16 mouse cellular contexts compared by ENCODE assay signal in genomic region chr16:10802420-10802819, GRCm38 (mm10). TPM values are rescaled to one million over a fixed set of nuclear protein-coding genes. Genes with fewer than 3 reads are reported as not detected.
DNase-seq lines count a peak whose midpoint lies in the region; ATAC-seq and TF ChIP-seq lines count a peak whose summit lies in the region.
"Not testable (repeated sequence)": the region's sequence is repeated elsewhere in the genome, so short reads cannot be mapped to it uniquely, and the experiment has no call there.
"Had no signal": no experiment of that assay in that cellular context is flagged by ENCODE, and none has a peak within 500 bp of the region (broad histone marks: within the 10 kb centered on the region; RNA-seq: fewer than 3 reads in every experiment).

No protein-coding gene starts in this region.

- not testable (repeated sequence) for TF ChIP-seq CTCF in intestine, postnatal 0 days (IDR thresholded peaks at IDR 0.05; ENCODE audit: low read depth); stomach, postnatal 0 days (IDR thresholded peaks at IDR 0.05; ENCODE audit: low read depth)

- not testable (repeated sequence) for H3K4me3 ChIP-seq in intestine, embryonic 14.5 days (ENCODE audit: low read depth, low read length); intestine, postnatal 0 days (ENCODE audit: low read depth, low read length); stomach, embryonic 14.5 days (ENCODE audit: low read depth, low read length); stomach, postnatal 0 days (ENCODE audit: low read depth, low read length)

- H3K27me3 ChIP-seq in intestine, embryonic 14.5 days (replicated peaks; ENCODE audit: control insufficient read depth, insufficient read depth, low read length); intestine, postnatal 0 days (replicated peaks; ENCODE audit: control insufficient read depth, insufficient read depth, low read length); stomach, embryonic 14.5 days (ENCODE audit: control insufficient read depth, insufficient read depth, low read length); stomach, postnatal 0 days (ENCODE audit: control insufficient read depth, insufficient read depth, low read length): not testable (repeated sequence)

- not testable (repeated sequence) for H3K9me3 ChIP-seq in intestine, embryonic 14.5 days (ENCODE audit: control insufficient read depth, low read length); intestine, postnatal 0 days (ENCODE audit: control insufficient read depth); stomach, embryonic 14.5 days (ENCODE audit: control insufficient read depth, low read depth, low read length); stomach, postnatal 0 days (ENCODE audit: control insufficient read depth, low read length)

- not testable (repeated sequence) for TF ChIP-seq EP300 in stomach, postnatal 0 days (optimal IDR thresholded peaks at IDR 0.05)

- H3K9ac ChIP-seq in intestine, embryonic 14.5 days (ENCODE audit: low read length); intestine, postnatal 0 days (ENCODE audit: low read depth, low read length); stomach, embryonic 14.5 days (replicated peaks; ENCODE audit: low read depth, low read length); stomach, postnatal 0 days (ENCODE audit: low read length): not testable (repeated sequence)

- H3K4me2 ChIP-seq in intestine, embryonic 14.5 days (ENCODE audit: low read length); intestine, postnatal 0 days (replicated peaks; ENCODE audit: low read depth); stomach, embryonic 14.5 days (replicated peaks; ENCODE audit: low read depth, low read length); stomach, postnatal 0 days (replicated peaks; ENCODE audit: low read depth): not testable (repeated sequence)

- DNase-seq in 3T3-L1 (ENCODE audit: low read depth, low spot score): peak; percentile 28
- peak; percentile 65 for DNase-seq in ZHBTc4 (ENCODE audit: low read depth, low spot score)
- not testable (repeated sequence) for DNase-seq in intestine, embryonic 14.5 days (ENCODE audit: low spot score)
- peak; percentile 73 for DNase-seq in stomach, postnatal 0 days (ENCODE audit: low spot score)

- H3K27ac ChIP-seq in intestine, embryonic 14.5 days (ENCODE audit: low read depth); intestine, postnatal 0 days (ENCODE audit: low read depth, low read length); stomach, embryonic 14.5 days (ENCODE audit: low read length); stomach, postnatal 0 days (replicated peaks): not testable (repeated sequence)

- peak; percentile 83; the same call in 1 of the 2 replicates for ATAC-seq in intestine, embryonic 14.5 days (replicated peaks; ENCODE audit: low FRiP score, low TSS enrichment, low read depth)
- peak; percentile 98 for ATAC-seq in intestine, postnatal 0 days
- ATAC-seq in stomach, embryonic 14.5 days (ENCODE audit: insufficient number of reproducible peaks, insufficient read depth, low FRiP score, low read depth): peak; percentile 77
- peak; percentile 97 for ATAC-seq in stomach, postnatal 0 days (ENCODE audit: low FRiP score, low TSS enrichment)

- H3K36me3 ChIP-seq in intestine, embryonic 14.5 days (ENCODE audit: control insufficient read depth, insufficient read depth, low read length); intestine, postnatal 0 days (ENCODE audit: control insufficient read depth, insufficient read depth); stomach, embryonic 14.5 days (ENCODE audit: control insufficient read depth, insufficient read depth, low read length); stomach, postnatal 0 days (ENCODE audit: control insufficient read depth, insufficient read depth, low read length): not testable (repeated sequence)

- not testable (repeated sequence) for H3K4me1 ChIP-seq in intestine, embryonic 14.5 days (replicated peaks; ENCODE audit: control insufficient read depth, insufficient read depth, low read length); intestine, postnatal 0 days (replicated peaks; ENCODE audit: control insufficient read depth, insufficient read depth, low read length); stomach, embryonic 14.5 days (ENCODE audit: control insufficient read depth, insufficient read depth, low read length); stomach, postnatal 0 days (replicated peaks; ENCODE audit: control insufficient read depth, insufficient read depth)

- 74% methylated on average over 3 of the region's 3 CpGs for WGBS in intestine, embryonic 14.5 days
- 40% methylated on average over 3 of the region's 3 CpGs for WGBS in intestine, postnatal 0 days
- WGBS in stomach, embryonic 14.5 days: 72% methylated on average over 3 of the region's 3 CpGs
- 55% methylated on average over 3 of the region's 3 CpGs for WGBS in stomach, postnatal 0 days

RNA-seq across cellular contexts. Expression of gene Prm1, which starts 3.2 kb away (rescaled TPM):
- polyA plus RNA-seq in intestine, embryonic 14.5 days (2014; fragmentation: Nextera tagmentation; extraction: Ambion mirVana): not detected in 2 replicates
- polyA plus RNA-seq in intestine, postnatal 0 days (2015; fragmentation: Nextera tagmentation; extraction: Ambion mirVana): not detected in 2 replicates
- polyA plus RNA-seq in stomach, embryonic 14.5 days (2014; fragmentation: Nextera tagmentation; extraction: Ambion mirVana): not detected in 2 replicates
- 0.23 TPM in 1 of 2 replicates, not detected in the other for polyA plus RNA-seq in stomach, postnatal 0 days (2015; fragmentation: Nextera tagmentation; extraction: Ambion mirVana)
- polyA plus RNA-seq: embryonic facial prominence, embryonic 11.5 days; erythroblast, embryonic 14.5 days; forebrain, embryonic 12.5 days; forebrain, embryonic 15.5 days; heart, embryonic 12.5 days; hindbrain, embryonic 10.5 days; hindbrain, embryonic 13.5 days; hindbrain, embryonic 16.5 days had no signal

RNA-seq across cellular contexts. Expression of gene Prm2, which starts 6.5 kb away (rescaled TPM):
- not detected in 2 replicates for polyA plus RNA-seq in intestine, embryonic 14.5 days (2014; fragmentation: Nextera tagmentation; extraction: Ambion mirVana)
- polyA plus RNA-seq in intestine, postnatal 0 days (2015; fragmentation: Nextera tagmentation; extraction: Ambion mirVana): not detected in 2 replicates
- not detected in 2 replicates for polyA plus RNA-seq in stomach, embryonic 14.5 days (2014; fragmentation: Nextera tagmentation; extraction: Ambion mirVana)
- not detected in 2 replicates for polyA plus RNA-seq in stomach, postnatal 0 days (2015; fragmentation: Nextera tagmentation; extraction: Ambion mirVana)
- polyA plus RNA-seq: embryonic facial prominence, embryonic 11.5 days; erythroblast, embryonic 14.5 days; forebrain, embryonic 12.5 days; forebrain, embryonic 15.5 days; heart, embryonic 12.5 days; heart, embryonic 15.5 days; hindbrain, embryonic 10.5 days; hindbrain, embryonic 13.5 days; hindbrain, embryonic 16.5 days had no signal

RNA-seq across cellular contexts. Expression of gene Gm11172, which starts 10.3 kb away (rescaled TPM):
- not detected in 2 replicates for polyA plus RNA-seq in intestine, embryonic 14.5 days (2014; fragmentation: Nextera tagmentation; extraction: Ambion mirVana)
- polyA plus RNA-seq in intestine, postnatal 0 days (2015; fragmentation: Nextera tagmentation; extraction: Ambion mirVana): not detected in 2 replicates
- not detected in 2 replicates for polyA plus RNA-seq in stomach, embryonic 14.5 days (2014; fragmentation: Nextera tagmentation; extraction: Ambion mirVana)
- not detected in 2 replicates for polyA plus RNA-seq in stomach, postnatal 0 days (2015; fragmentation: Nextera tagmentation; extraction: Ambion mirVana)
- polyA plus RNA-seq: embryonic facial prominence, embryonic 11.5 days; erythroblast, embryonic 14.5 days; forebrain, embryonic 12.5 days; forebrain, embryonic 15.5 days; gonadal fat pad, adult 2 months; heart, embryonic 12.5 days; heart, embryonic 15.5 days; hindbrain, embryonic 10.5 days; hindbrain, embryonic 13.5 days; hindbrain, embryonic 16.5 days had no signal

RNA-seq across cellular contexts. Expression of gene Prm3, which starts 11.7 kb away (rescaled TPM):
- not detected in 2 replicates for polyA plus RNA-seq in intestine, embryonic 14.5 days (2014; fragmentation: Nextera tagmentation; extraction: Ambion mirVana)
- not detected in 2 replicates for polyA plus RNA-seq in intestine, postnatal 0 days (2015; fragmentation: Nextera tagmentation; extraction: Ambion mirVana)
- polyA plus RNA-seq in stomach, embryonic 14.5 days (2014; fragmentation: Nextera tagmentation; extraction: Ambion mirVana): not detected in 2 replicates
- not detected in 2 replicates for polyA plus RNA-seq in stomach, postnatal 0 days (2015; fragmentation: Nextera tagmentation; extraction: Ambion mirVana)
- polyA plus RNA-seq: embryonic facial prominence, embryonic 11.5 days; erythroblast, embryonic 14.5 days; forebrain, embryonic 12.5 days; forebrain, embryonic 15.5 days; heart, embryonic 12.5 days; heart, embryonic 15.5 days; hindbrain, embryonic 10.5 days; hindbrain, embryonic 13.5 days; hindbrain, embryonic 16.5 days had no signal

RNA-seq across cellular contexts. Expression of gene Tnp2, which starts 14.0 kb away (rescaled TPM):
- not detected in 2 replicates for polyA plus RNA-seq in intestine, embryonic 14.5 days (2014; fragmentation: Nextera tagmentation; extraction: Ambion mirVana)
- not detected in 2 replicates for polyA plus RNA-seq in intestine, postnatal 0 days (2015; fragmentation: Nextera tagmentation; extraction: Ambion mirVana)
- not detected in 2 replicates for polyA plus RNA-seq in stomach, embryonic 14.5 days (2014; fragmentation: Nextera tagmentation; extraction: Ambion mirVana)
- not detected in 2 replicates for polyA plus RNA-seq in stomach, postnatal 0 days (2015; fragmentation: Nextera tagmentation; extraction: Ambion mirVana)
- polyA plus RNA-seq: embryonic facial prominence, embryonic 11.5 days; erythroblast, embryonic 14.5 days; forebrain, embryonic 12.5 days; forebrain, embryonic 15.5 days; heart, embryonic 12.5 days; heart, embryonic 15.5 days; hindbrain, embryonic 10.5 days; hindbrain, embryonic 13.5 days had no signal
